Mouse (Mus musculus): ENCODE measurements around the gene Gm10358.

Gm10358 gene

GRCm38 (mm10) chr8:75406489-75406888 lies at the start of gene Gm10358:
Gene Gm10358, minus strand, starts transcription at chr8:75406589.
- ChIA-PET POLR2A (no interaction called here), CTCF (no interaction called here)

GRCm38 (mm10) chr8:75448394-75448793 lies 42.0 kb upstream of the Gm10358 start, which contains the start of gene Iqcm:
Gene Iqcm, plus strand, starts transcription at chr8:75448694.
- CTCF ChIA-PET, result no interaction called here

DNA sequence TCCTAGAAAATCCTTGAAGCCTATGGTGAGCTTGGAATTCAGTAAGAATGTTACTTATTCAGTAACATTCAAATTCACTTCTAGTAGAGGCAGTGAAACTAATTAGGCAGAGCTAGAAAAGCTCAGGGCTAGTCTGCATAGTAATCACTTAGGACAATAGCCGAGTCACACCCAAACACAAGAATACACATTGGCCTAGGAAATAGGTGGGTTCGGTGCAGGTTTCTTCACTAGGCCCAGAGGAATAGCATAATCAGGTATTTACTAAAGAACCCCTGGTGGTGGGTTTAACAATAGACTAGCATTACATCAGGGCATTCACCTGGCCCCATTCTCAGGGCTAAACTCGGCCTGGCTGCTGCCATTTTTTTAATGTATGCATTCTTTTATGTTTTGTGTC lies 9.3 kb upstream of the Gm10358 start:
- ChIA-PET CTCF (interaction anchor here in 2 of 4 experiments (0.6 to 0.7 kb wide), 2 partner anchors 75 to 307 kb away, joined by 4 to 6 read pairs; no protein-coding TSS in a partner anchor), POLR2A (interaction anchor here in 1 of 4 experiments (0.6 kb wide), 1 partner anchor 337 kb away, joined by 5 read pairs; no protein-coding TSS in a partner anchor)

More at GRCm38 (mm10) chr8:75448394-75448793, 42.0 kb upstream of the Gm10358 start, which contains the start of gene Iqcm:
- POLR2A ChIA-PET, result no interaction called here

GRCm38 (mm10) chr8:75384770-75385290 lies 21.6 kb downstream of the Gm10358 start:
- CTCF ChIA-PET, result interaction anchor here in 1 of 4 experiments (0.7 kb wide), 1 partner anchor 37 kb away, joined by 3 read pairs; no protein-coding TSS in a partner anchor
- POLR2A ChIA-PET, result no interaction called here

- ChIA-PET POLR2A (no interaction called here), CTCF (interaction anchor here in 1 of 4 experiments (0.7 kb wide), 1 partner anchor 77 kb away, joined by 3 read pairs; no protein-coding TSS in a partner anchor)
These were observed 30.8 kb downstream of the Gm10358 start for GRCm38 (mm10) chr8:75375530-75376123.

GRCm38 (mm10) chr8:75372006-75372405 lies 34.4 kb downstream of the Gm10358 start:
- CTCF ChIA-PET, result no interaction called here
- POLR2A ChIA-PET, result no interaction called here
